Mouse (Mus musculus): ENCODE results near the gene Cfdp1. TPM values are rescaled to one million over a fixed set of nuclear protein-coding genes. Genes with fewer than 3 reads are reported as not detected.
A peak's percentile ranks its signal among the peaks of the same experiment; 100 is the strongest.

The Cfdp1 gene
- total RNA-seq, 2 experiments from 2014 or later = 100 to 101 TPM

GRCm38 (mm10) chr8:111770958-111771624 lies 83.0 kb downstream of the Cfdp1 start:
- no peak for DNase-seq (ENCODE audit: low spot score in 2 of 2)

GRCm38 (mm10) chr8:111769764-111770428 lies 84.2 kb downstream of the Cfdp1 start:
- peak; percentile 43 to 53 for DNase-seq (ENCODE audit: low spot score in 2 of 2)

GRCm38 (mm10) chr8:111769296-111769695 lies 84.8 kb downstream of the Cfdp1 start:
- DNase-seq (ENCODE audit: low spot score in 2 of 2) = no peak

- no peak for DNase-seq (ENCODE audit: low spot score in 2 of 2)
Measured at GRCm38 (mm10) chr8:111768651-111769050, 85.4 kb downstream of the Cfdp1 start.

- DNase-seq (ENCODE audit: low spot score in 2 of 2) = no peak
Measured at GRCm38 (mm10) chr8:111765616-111766015, 88.5 kb downstream of the Cfdp1 start.

GRCm38 (mm10) chr8:111765096-111765495 lies 89.0 kb downstream of the Cfdp1 start:
- no peak for DNase-seq (ENCODE audit: low spot score in 2 of 2)

- DNase-seq (ENCODE audit: low spot score in 2 of 2) = no peak
Measured at GRCm38 (mm10) chr8:111760708-111761107, 93.4 kb downstream of the Cfdp1 start.

- DNase-seq (ENCODE audit: low spot score in 2 of 2) = no peak
Measured at GRCm38 (mm10) chr8:111758817-111759216, 95.3 kb downstream of the Cfdp1 start.

GRCm38 (mm10) chr8:111757599-111757998 lies 96.5 kb downstream of the Cfdp1 start:
- DNase-seq (ENCODE audit: low spot score in 2 of 2) = no peak

- DNase-seq (ENCODE audit: low spot score in 2 of 2) = no peak
Measured at GRCm38 (mm10) chr8:111754736-111755135, 99.4 kb downstream of the Cfdp1 start.

- no peak for DNase-seq (ENCODE audit: low spot score in 2 of 2)
Measured at GRCm38 (mm10) chr8:111754088-111754487, 100.0 kb downstream of the Cfdp1 start.

- no peak for DNase-seq (ENCODE audit: low spot score in 2 of 2)
Measured at GRCm38 (mm10) chr8:111748766-111749165, 105.3 kb downstream of the Cfdp1 start.

- DNase-seq (ENCODE audit: low spot score in 2 of 2) = no peak
Measured at GRCm38 (mm10) chr8:111747866-111748649, 106.0 kb downstream of the Cfdp1 start.

- DNase-seq (ENCODE audit: low spot score in 2 of 2) = no peak
Measured at GRCm38 (mm10) chr8:111746582-111747465, 107.3 kb downstream of the Cfdp1 start.

GRCm38 (mm10) chr8:111745591-111746418 lies 108.3 kb downstream of the Cfdp1 start:
- DNase-seq (ENCODE audit: low spot score in 2 of 2) = peak; percentile 76 to 84

GRCm38 (mm10) chr8:111745086-111745485 lies 109.0 kb downstream of the Cfdp1 start:
- DNase-seq (ENCODE audit: low spot score in 2 of 2) = no peak

- DNase-seq (ENCODE audit: low spot score in 2 of 2) = peak; percentile 77 to 82
Measured at GRCm38 (mm10) chr8:111743792-111744696, 110.0 kb downstream of the Cfdp1 start, which contains the start of gene Bcar1. Gene Bcar1, minus strand, starts transcription at chr8:111743809.

GRCm38 (mm10) chr8:111743101-111743791 lies 110.8 kb downstream of the Cfdp1 start:
- peak in 1 of 2 experiments; percentile 41 for DNase-seq (ENCODE audit: low spot score in 2 of 2)
